Mouse (Mus musculus): ENCODE data around the gene Dapk2.

DNA sequence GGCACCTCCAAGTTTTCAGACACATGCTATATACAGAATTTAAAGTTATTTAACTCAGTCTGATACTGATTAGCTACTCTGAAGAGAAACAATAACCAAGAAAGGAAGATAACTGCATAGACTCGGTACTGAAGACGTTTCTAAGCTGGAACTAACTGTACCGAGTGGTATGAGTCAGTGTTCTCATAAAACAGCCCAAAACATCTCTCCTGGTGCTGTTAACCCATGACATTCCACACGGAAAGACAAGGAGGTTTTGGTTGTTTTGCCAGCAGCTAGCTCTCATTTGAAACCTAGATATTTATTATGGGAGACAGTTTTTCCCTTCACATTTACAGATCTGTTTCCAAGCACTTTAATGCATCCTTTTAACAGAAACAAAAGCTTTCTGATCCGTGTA lies 34.4 kb upstream of the Dapk2 start:
- TF ChIP-seq CTCF (IDR thresholded peaks at IDR 0.05; ENCODE audit: low read depth, low read length) (no peak), GATA1 (IDR thresholded peaks at IDR 0.05; ENCODE audit: borderline replicate concordance, low read length) (no peak), POLR2AphosphoS5 (IDR thresholded peaks at IDR 0.05; ENCODE audit: insufficient replicate concordance, low read depth, low read length) (no peak)

All from G1E (cell line).